Mouse (Mus musculus) midbrain, embryonic 11.5 days (tissue): ENCODE data around the gene Sh3bgr. TPM values are rescaled to one million over a fixed set of nuclear protein-coding genes. Genes with fewer than 3 reads are reported as not detected.

Experiments used
- ATAC-seq: fragments of 200-750 bp; cut with Nextera tagmentation; 2 replicates; pipeline ENCODE4 v1.8.0; 2017; ENCODE audit warnings: moderate TSS enrichment, moderate library complexity; ENCODE audit not compliant: low FRiP score
- DNase-seq: peaks from one replicate; pipeline ENCODE4 v3.0.0; 2015; ENCODE audit warnings: low spot score; ENCODE audit errors: missing footprints
- H3K27ac ChIP-seq: fragments of 300-500 bp; sonication (generic); 2 replicates; pipeline ENCODE4 v1.5.1; 2014; ENCODE audit warnings: low read depth, low read length
- H3K27me3 ChIP-seq: fragments of 300-500 bp; sonication (generic); 2 replicates; pipeline ENCODE4 v1.6.1; 2014; ENCODE audit warnings: mild to moderate bottlenecking, low read length, moderate library complexity, mixed read lengths; ENCODE audit not compliant: control insufficient read depth, insufficient read depth
- H3K36me3 ChIP-seq: fragments of 300-500 bp; sonication (generic); 2 replicates; pipeline ENCODE4 v1.6.1; 2014; ENCODE audit warnings: mild to moderate bottlenecking, low read length, moderate library complexity, mixed read lengths; ENCODE audit not compliant: control insufficient read depth, insufficient read depth
- H3K4me1 ChIP-seq: fragments of 300-500 bp; sonication (generic); 2 replicates; pipeline ENCODE4 v1.6.1; 2014; ENCODE audit warnings: low read length; ENCODE audit not compliant: control insufficient read depth, insufficient read depth
- H3K4me2 ChIP-seq: fragments of 300-500 bp; sonication (generic); 2 replicates; pipeline ENCODE4 v1.6.1; 2014; ENCODE audit warnings: mild to moderate bottlenecking, moderate library complexity
- H3K4me3 ChIP-seq: fragments of 300-500 bp; sonication (generic); 2 replicates; pipeline ENCODE4 v1.5.1; 2014; ENCODE audit warnings: low read depth, low read length
- H3K9ac ChIP-seq: fragments of 300-500 bp; sonication (generic); 2 replicates; pipeline ENCODE4 v1.6.1; 2014; ENCODE audit warnings: low read length
- H3K9me3 ChIP-seq: fragments of 300-500 bp; sonication (generic); 2 replicates; pipeline ENCODE4 v1.6.1; 2016; ENCODE audit warnings: low read length; ENCODE audit not compliant: control insufficient read depth
- WGBS: fragments of 180-500 bp; shearing (Covaris S2); extraction: QIAGEN DNeasy Blood & Tissue Kit; methylation state at CpG from one replicate; pipeline ENCODE4 v1.1.7; 2014; 5-methylcytosine and 5-hydroxymethylcytosine counted together
- polyA plus RNA-seq: library from polyadenylated mRNA; unstranded; fragments of >200 nt; fragmentation: Nextera tagmentation; extraction: Ambion mirVana; gene quantifications from 2 replicates; pipeline ENCODE4 v1.2.1, GENCODE M21; 2014

The Sh3bgr gene
- polyA plus RNA-seq: 0.34 and 1.2 TPM in 2 replicates

GRCm38 (mm10) chr16:96199913-96200701 is at the start of gene Sh3bgr:
Sh3bgr (plus strand) TSS chr16:96200450.
- peak; percentile 93 for DNase-seq
- Histone ChIP-seq H3K27ac (no peak within 1 kb of the TSS), H3K4me2 (peak within 1 kb of the TSS; percentile 42)

GRCm38 (mm10) chr16:96150995-96151394 is 49.3 kb upstream of the Sh3bgr start:
- Histone ChIP-seq H3K36me3 (no peaks in the 10 kb centered on the region), H3K4me2 (no peak overlapping the region)

More at GRCm38 (mm10) chr16:96199913-96200701, at the start of gene Sh3bgr:
- no peaks in the 10 kb centered on the region; the same call in 1 of the 2 replicates for H3K4me1 ChIP-seq
- no peaks in the 10 kb centered on the region for H3K9me3 ChIP-seq
- H3K36me3 ChIP-seq: no peaks in the 10 kb centered on the region
- H3K9ac ChIP-seq: peak within 1 kb of the TSS; percentile 41
- H3K4me3 ChIP-seq: peak within 1 kb of the TSS; percentile 7; the same call in 1 of the 2 replicates
- H3K27me3 ChIP-seq: no peaks in the 10 kb centered on the region
- ATAC-seq: peak; percentile 79; the same call in 1 of the 2 replicates
- 9% methylated on average over 20 of the region's 20 CpGs for WGBS

GRCm38 (mm10) chr16:96151551-96151950 is 48.7 kb upstream of the Sh3bgr start:
- H3K4me1 ChIP-seq: no peaks in the 10 kb centered on the region; the same call in 1 of the 2 replicates
- no peak overlapping the region for H3K4me3 ChIP-seq
- no peak overlapping the region for H3K9ac ChIP-seq
- no peak overlapping the region for H3K4me2 ChIP-seq
- DNase-seq (peak; percentile 98), ATAC-seq (peak; percentile 80)
- WGBS: 27% methylated on average over 9 of the region's 9 CpGs
- H3K27me3 ChIP-seq: no peaks in the 10 kb centered on the region
- H3K27ac ChIP-seq: no peak overlapping the region
- H3K9me3 ChIP-seq: no peaks in the 10 kb centered on the region
- no peaks in the 10 kb centered on the region for H3K36me3 ChIP-seq

More at GRCm38 (mm10) chr16:96150995-96151394, 49.3 kb upstream of the Sh3bgr start:
- H3K4me1 ChIP-seq: peaks cover 5% of the 10 kb centered on the region
- no peak overlapping the region for H3K9ac ChIP-seq
- H3K4me3 ChIP-seq: no peak overlapping the region
- 82% methylated on average over 4 of the region's 4 CpGs for WGBS
- DNase-seq (no peak), ATAC-seq (no peak)
- H3K27ac ChIP-seq: no peak overlapping the region
- no peaks in the 10 kb centered on the region for H3K27me3 ChIP-seq
- H3K9me3 ChIP-seq: no peaks in the 10 kb centered on the region

GRCm38 (mm10) chr16:96154476-96154875 is 45.8 kb upstream of the Sh3bgr start:
- Histone ChIP-seq H3K4me2 (no peak overlapping the region), H3K27ac (no peak overlapping the region), H3K27me3 (no peaks in the 10 kb centered on the region), H3K9me3 (no peaks in the 10 kb centered on the region), H3K4me1 (0 out of 2 replicates have a peak, but pooled peaks cover 2% of the 10 kb centered on the region), H3K9ac (no peak overlapping the region), H3K36me3 (no peaks in the 10 kb centered on the region), H3K4me3 (no peak overlapping the region)
- DNase-seq (no peak), ATAC-seq (no peak)
- WGBS: 94% methylated on average over 2 of the region's 2 CpGs

- 92% methylated on average over 8 of the region's 8 CpGs for WGBS
Measured at GRCm38 (mm10) chr16:96156019-96156418, 44.2 kb upstream of the Sh3bgr start.

GRCm38 (mm10) chr16:96157171-96157570 is 43.1 kb upstream of the Sh3bgr start:
- WGBS: 93% methylated on average over 11 of the region's 11 CpGs

More at GRCm38 (mm10) chr16:96156019-96156418, 44.2 kb upstream of the Sh3bgr start:
- Histone ChIP-seq H3K4me1 (0 out of 2 replicates have a peak, but pooled peaks cover 2% of the 10 kb centered on the region), H3K27ac (no peak overlapping the region), H3K4me3 (no peak overlapping the region), H3K27me3 (no peaks in the 10 kb centered on the region; the same call in 1 of the 2 replicates), H3K9ac (no peak overlapping the region), H3K9me3 (no peaks in the 10 kb centered on the region), H3K36me3 (no peaks in the 10 kb centered on the region), H3K4me2 (no peak overlapping the region)
- ATAC-seq: no peak
- DNase-seq: no peak

GRCm38 (mm10) chr16:96158511-96159080 is 41.7 kb upstream of the Sh3bgr start:
- Histone ChIP-seq H3K4me2 (peak overlapping the region; percentile 67), H3K9me3 (no peaks in the 10 kb centered on the region), H3K36me3 (no peaks in the 10 kb centered on the region), H3K9ac (peak overlapping the region; percentile 72), H3K4me1 (0 out of 2 replicates have a peak, but pooled peaks cover 2% of the 10 kb centered on the region), H3K4me3 (peak overlapping the region; percentile 35), H3K27ac (no peak overlapping the region; the same call in 1 of the 2 replicates), H3K27me3 (no peaks in the 10 kb centered on the region; the same call in 1 of the 2 replicates)
- 65% methylated on average over 12 of the region's 12 CpGs for WGBS
- ATAC-seq (peak; percentile 22; the same call in 1 of the 2 replicates), DNase-seq (peak; percentile 92)

More at GRCm38 (mm10) chr16:96157171-96157570, 43.1 kb upstream of the Sh3bgr start:
- Histone ChIP-seq H3K4me1 (0 out of 2 replicates have a peak, but pooled peaks cover 2% of the 10 kb centered on the region), H3K9me3 (no peaks in the 10 kb centered on the region), H3K27ac (no peak overlapping the region), H3K4me2 (no peak overlapping the region), H3K4me3 (no peak overlapping the region), H3K27me3 (no peaks in the 10 kb centered on the region; the same call in 1 of the 2 replicates), H3K36me3 (no peaks in the 10 kb centered on the region), H3K9ac (no peak overlapping the region)
- ATAC-seq (no peak), DNase-seq (no peak)

- WGBS: under 1% methylated on average over 67 of the region's 67 CpGs
- H3K9me3 ChIP-seq: no peaks in the 10 kb centered on the region
- peak overlapping the region; percentile 1; the same call in 1 of the 2 replicates for H3K27ac ChIP-seq
- H3K4me1 ChIP-seq: 0 out of 2 replicates have a peak, but pooled peaks cover 2% of the 10 kb centered on the region
- H3K36me3 ChIP-seq: no peaks in the 10 kb centered on the region
- ATAC-seq: peak; percentile 92
- peak overlapping the region; percentile 72 for H3K9ac ChIP-seq
- H3K4me2 ChIP-seq: peak overlapping the region; percentile 67
- DNase-seq: peak; percentile 97
- peak overlapping the region; percentile 35 for H3K4me3 ChIP-seq
- H3K27me3 ChIP-seq: no peaks in the 10 kb centered on the region; the same call in 1 of the 2 replicates
Measured at GRCm38 (mm10) chr16:96159091-96159731, 41.0 kb upstream of the Sh3bgr start.
